Mouse (Mus musculus) kidney, postnatal 0 days (tissue): ENCODE data around the gene Tmem246. TPM values are rescaled to one million over a fixed set of nuclear protein-coding genes. Genes with fewer than 3 reads are reported as not detected.

Experiments used
- ATAC-seq: fragments of 200-750 bp; cut with Nextera tagmentation; replicated peaks from 2 replicates; pipeline ENCODE4 v1.8.0; 2017; ENCODE audit warnings: low read depth, moderate number of reproducible peaks, moderate TSS enrichment, moderate library complexity; ENCODE audit not compliant: low FRiP score
- DNase-seq: peaks from one replicate; pipeline ENCODE4 v3.0.0-alpha.2; 2016; ENCODE audit warnings: low spot score
- H3K27ac ChIP-seq: fragments of 300-500 bp; sonication (generic); 2 replicates; pipeline ENCODE4 v1.5.1; 2014; ENCODE audit warnings: mild to moderate bottlenecking
- H3K27me3 ChIP-seq: fragments of 300-500 bp; sonication (generic); 2 replicates; pipeline ENCODE4 v1.6.1; 2014; ENCODE audit warnings: low read length, mixed read lengths; ENCODE audit not compliant: insufficient read depth
- H3K36me3 ChIP-seq: fragments of 300-500 bp; sonication (generic); 2 replicates; pipeline ENCODE4 v1.6.1; 2014; ENCODE audit warnings: low read length, mixed read lengths; ENCODE audit not compliant: insufficient read depth
- H3K4me1 ChIP-seq: fragments of 300-500 bp; sonication (generic); replicated peaks from 2 replicates; pipeline ENCODE4 v1.6.1; 2014; ENCODE audit warnings: antibody characterized with exemption, low read length, mixed read lengths; ENCODE audit not compliant: insufficient read depth
- H3K4me2 ChIP-seq: fragments of 300-500 bp; sonication (generic); 2 replicates; pipeline ENCODE4 v1.6.1; 2014; ENCODE audit warnings: mild to moderate bottlenecking, low read length, moderate library complexity, mixed read lengths
- H3K4me3 ChIP-seq: fragments of 300-500 bp; sonication (generic); replicated peaks from 2 replicates; pipeline ENCODE4 v1.5.1; 2014; ENCODE audit warnings: low read depth, low read length
- H3K9ac ChIP-seq: fragments of 300-500 bp; sonication (generic); 2 replicates; pipeline ENCODE4 v1.6.1; 2014; ENCODE audit warnings: low read depth, low read length
- H3K9me3 ChIP-seq: fragments of 300-500 bp; sonication (generic); replicated peaks from 2 replicates; pipeline ENCODE4 v1.6.1; 2016; ENCODE audit warnings: low read length, inconsistent platforms, mixed read lengths
- CTCF ChIP-seq: IDR thresholded peaks from 2 replicates; pipeline ENCODE4 v1.5.1; 2016; ENCODE audit warnings: antibody characterized with exemption, low read depth, mild to moderate bottlenecking, moderate library complexity
- WGBS: fragments of 180-500 bp; shearing (Covaris S2); extraction: QIAGEN DNeasy Blood & Tissue Kit; methylation state at CpG from one replicate; pipeline ENCODE4 v1.1.7; 2014; 5-methylcytosine and 5-hydroxymethylcytosine counted together
- polyA plus RNA-seq: library from polyadenylated mRNA; unstranded; fragments of >200 nt; fragmentation: Nextera tagmentation; extraction: Ambion mirVana; gene quantifications from 2 replicates; pipeline ENCODE4 v1.2.1, GENCODE M21; 2015

Tmem246 gene
- polyA plus RNA-seq, 1 experiment from 2014 or later, result 30.1 TPM

- H3K27me3 ChIP-seq, result no peaks in the 10 kb centered on the region
- ATAC-seq (no peak; the same call in 1 of the 2 replicates), DNase-seq (peak; percentile 18)
- H3K4me2 ChIP-seq, result no peak overlapping the region
- H3K9ac ChIP-seq, result no peak overlapping the region
- H3K9me3 ChIP-seq, result no peaks in the 10 kb centered on the region
- H3K27ac ChIP-seq, result no peak overlapping the region
- 0 out of 2 replicates have a peak, but pooled peaks cover 4% of the 10 kb centered on the region for H3K36me3 ChIP-seq
- TF ChIP-seq CTCF, result no peak
- H3K4me1 ChIP-seq, result peaks cover 10% of the 10 kb centered on the region
- no peak overlapping the region for H3K4me3 ChIP-seq
- 66% methylated on average over 7 of the region's 7 CpGs for WGBS
Measured at GRCm38 (mm10) chr4:49585524-49586101, 12.1 kb downstream of the Tmem246 start.

GRCm38 (mm10) chr4:49583965-49584831, 13.5 kb downstream of the Tmem246 start:
- ATAC-seq (peak; percentile 59; the same call in 1 of the 2 replicates), DNase-seq (peak; percentile 74)
- H3K4me3 ChIP-seq, result no peak overlapping the region
- H3K4me1 ChIP-seq, result peaks cover 10% of the 10 kb centered on the region
- TF ChIP-seq CTCF, result no peak
- 32% methylated on average over 14 of the region's 14 CpGs for WGBS
- H3K27me3 ChIP-seq, result no peaks in the 10 kb centered on the region
- no peak overlapping the region for H3K9ac ChIP-seq
- H3K36me3 ChIP-seq, result 0 out of 2 replicates have a peak, but pooled peaks cover 4% of the 10 kb centered on the region
- H3K27ac ChIP-seq, result peak overlapping the region; percentile 60
- H3K4me2 ChIP-seq, result peak overlapping the region; percentile 8; the same call in 1 of the 2 replicates
- no peaks in the 10 kb centered on the region for H3K9me3 ChIP-seq

- no peaks in the 10 kb centered on the region for H3K36me3 ChIP-seq
- H3K9me3 ChIP-seq, result no peaks in the 10 kb centered on the region
- 53% methylated on average over 4 of the region's 4 CpGs for WGBS
- peaks cover 10% of the 10 kb centered on the region for H3K4me1 ChIP-seq
- no peak overlapping the region for H3K4me3 ChIP-seq
- no peak for TF ChIP-seq CTCF
- no peak overlapping the region for H3K27ac ChIP-seq
- no peak overlapping the region for H3K9ac ChIP-seq
- no peak for DNase-seq
- H3K4me2 ChIP-seq, result no peak overlapping the region
- no peaks in the 10 kb centered on the region for H3K27me3 ChIP-seq
- ATAC-seq, result no peak
Measured at GRCm38 (mm10) chr4:49581256-49581655, 16.4 kb downstream of the Tmem246 start.

- H3K9me3 ChIP-seq, result no peaks in the 10 kb centered on the region
- no peak overlapping the region for H3K27ac ChIP-seq
- TF ChIP-seq CTCF, result no peak
- H3K36me3 ChIP-seq, result no peaks in the 10 kb centered on the region
- WGBS, result 87% methylated on average over 4 of the region's 4 CpGs
- ATAC-seq (no peak), DNase-seq (no peak)
- H3K4me2 ChIP-seq, result no peak overlapping the region
- no peak overlapping the region for H3K4me3 ChIP-seq
- no peak overlapping the region for H3K9ac ChIP-seq
- no peaks in the 10 kb centered on the region for H3K27me3 ChIP-seq
- H3K4me1 ChIP-seq, result no peaks in the 10 kb centered on the region
Measured at GRCm38 (mm10) chr4:49572194-49572593, 25.5 kb downstream of the Tmem246 start.

GRCm38 (mm10) chr4:49567613-49568012, 30.1 kb downstream of the Tmem246 start:
- ATAC-seq (no peak), DNase-seq (peak; percentile 90)
- 20% methylated on average over 3 of the region's 3 CpGs for WGBS
- Histone ChIP-seq H3K9me3 (no peaks in the 10 kb centered on the region), H3K9ac (no peak overlapping the region), H3K4me3 (no peak overlapping the region), H3K4me2 (no peak overlapping the region), H3K27ac (no peak overlapping the region), H3K27me3 (no peaks in the 10 kb centered on the region), H3K4me1 (no peaks in the 10 kb centered on the region), H3K36me3 (no peaks in the 10 kb centered on the region)
- peak; percentile 97 for TF ChIP-seq CTCF

- DNase-seq, result peak; percentile 21
- 52% methylated on average over 20 of the region's 20 CpGs for WGBS
- H3K27me3 ChIP-seq, result no peaks in the 10 kb centered on the region
- no peaks in the 10 kb centered on the region for H3K36me3 ChIP-seq
- H3K9ac ChIP-seq, result no peak overlapping the region
- no peak overlapping the region for H3K27ac ChIP-seq
- H3K4me1 ChIP-seq, result no peaks in the 10 kb centered on the region
- TF ChIP-seq CTCF, result no peak
- no peak overlapping the region for H3K4me2 ChIP-seq
- peak; percentile 91 for ATAC-seq
- H3K4me3 ChIP-seq, result no peak overlapping the region
- H3K9me3 ChIP-seq, result no peaks in the 10 kb centered on the region
Measured at GRCm38 (mm10) chr4:49559915-49560772, 37.5 kb downstream of the Tmem246 start.
